Comparison of ENCODE assay signal across 28 mouse cellular contexts in genomic region chr7:45173772-45174171, GRCm38 (mm10). TPM values are rescaled to one million over a fixed set of nuclear protein-coding genes. Genes with fewer than 3 reads are reported as not detected.
DNase-seq lines count a peak whose midpoint lies in the region; ATAC-seq and TF ChIP-seq lines count a peak whose summit lies in the region.
"Not testable (repeated sequence)": the region's sequence is repeated elsewhere in the genome, so short reads cannot be mapped to it uniquely, and the experiment has no call there.
"Had no signal": no experiment of that assay in that cellular context is flagged by ENCODE, and none has a peak within 500 bp of the region (broad histone marks: within the 10 kb centered on the region; RNA-seq: fewer than 3 reads in every experiment).

No protein-coding gene starts in this region.

- not testable (repeated sequence) for H3K4me3 ChIP-seq in ES-Bruce4 (ENCODE audit: low read depth, low read length); forebrain, postnatal 0 days (ENCODE audit: low read depth, low read length); intestine, postnatal 0 days (ENCODE audit: low read depth, low read length); liver, embryonic 14.5 days (ENCODE audit: insufficient read depth in 1 of 2, low read depth in 2 of 2, low read length in 2 of 2); midbrain, postnatal 0 days (ENCODE audit: low read depth, low read length)

- TF ChIP-seq EP300 in ES-Bruce4 (IDR thresholded peaks at IDR 0.05; ENCODE audit: insufficient read depth, low read depth, low read length); liver, embryonic 14.5 days (IDR thresholded peaks at IDR 0.05; ENCODE audit: low read depth): not testable (repeated sequence)

- not testable (repeated sequence) for H3K9ac ChIP-seq in ES-Bruce4 (ENCODE audit: low read depth, poor library complexity, severe bottlenecking); forebrain, postnatal 0 days; intestine, postnatal 0 days (ENCODE audit: low read depth, low read length); liver, embryonic 14.5 days (replicated peaks); midbrain, postnatal 0 days (replicated peaks; ENCODE audit: low read length, poor library complexity, severe bottlenecking)

- H3K27ac ChIP-seq in ES-Bruce4 (ENCODE audit: insufficient read depth, low read length); forebrain, postnatal 0 days (ENCODE audit: low read depth, low read length); intestine, postnatal 0 days (ENCODE audit: low read depth, low read length); liver, embryonic 14.5 days; midbrain, postnatal 0 days (ENCODE audit: low read depth, low read length): not testable (repeated sequence)

- H3K4me2 ChIP-seq in forebrain, postnatal 0 days (ENCODE audit: low read depth); intestine, postnatal 0 days (replicated peaks; ENCODE audit: low read depth); liver, embryonic 14.5 days (ENCODE audit: low read depth); midbrain, postnatal 0 days (ENCODE audit: low read depth, low read length, poor library complexity, severe bottlenecking): not testable (repeated sequence)

- H3K9me3 ChIP-seq in ES-Bruce4 (replicated peaks; ENCODE audit: control insufficient read depth, insufficient read depth, low read length, poor library complexity, severe bottlenecking); forebrain, postnatal 0 days (ENCODE audit: low read length); intestine, postnatal 0 days (ENCODE audit: control insufficient read depth); liver, embryonic 14.5 days (ENCODE audit: control insufficient read depth, low read length); midbrain, postnatal 0 days (ENCODE audit: low read length): not testable (repeated sequence)

- DNase-seq in 416B (ENCODE audit: low read depth) = peak; percentile 70
- DNase-seq in ZHBTc4 (ENCODE audit: low read depth, low spot score) = peak; percentile 78
- DNase-seq in forebrain, postnatal 0 days; liver, embryonic 14.5 days (ENCODE audit: low read depth in 3 of 3, low spot score in 3 of 3); midbrain, postnatal 0 days (ENCODE audit: low spot score): not testable (repeated sequence)
- DNase-seq in thymus, postnatal 0 days (ENCODE audit: low spot score) = peak; percentile 54

- not testable (repeated sequence) for H3K27me3 ChIP-seq in ES-Bruce4 (ENCODE audit: control insufficient read depth, insufficient read depth, low read length, poor library complexity, severe bottlenecking)
- H3K27me3 ChIP-seq in forebrain, postnatal 0 days (ENCODE audit: insufficient read depth, low read length) = peaks cover 45% of the 10 kb centered on the region
- peaks cover 69% of the 10 kb centered on the region for H3K27me3 ChIP-seq in intestine, postnatal 0 days (replicated peaks; ENCODE audit: control insufficient read depth, insufficient read depth, low read length)
- peaks cover 59% of the 10 kb centered on the region for H3K27me3 ChIP-seq in liver, embryonic 14.5 days (ENCODE audit: control insufficient read depth, insufficient read depth, low read length)
- peaks cover 58% of the 10 kb centered on the region for H3K27me3 ChIP-seq in midbrain, postnatal 0 days (ENCODE audit: insufficient read depth, low read length)

- 58% methylated on average over 1 of the region's 1 CpGs for WGBS in forebrain, postnatal 0 days
- WGBS in intestine, postnatal 0 days = 41% methylated on average over 1 of the region's 1 CpGs
- 46% methylated on average over 1 of the region's 1 CpGs for WGBS in liver, embryonic 14.5 days (ENCODE audit: insufficient replicate concordance)
- WGBS in midbrain, postnatal 0 days = 67% methylated on average over 1 of the region's 1 CpGs

- peak; percentile 17 for TF ChIP-seq CTCF in ES-Bruce4 (IDR thresholded peaks at IDR 0.05; ENCODE audit: low read depth, low read length)
- TF ChIP-seq CTCF in forebrain, postnatal 0 days (IDR thresholded peaks at IDR 0.05; ENCODE audit: low read depth) = peak; percentile 61
- TF ChIP-seq CTCF in intestine, postnatal 0 days (IDR thresholded peaks at IDR 0.05; ENCODE audit: low read depth) = peak; percentile 60
- peak; percentile 60 for TF ChIP-seq CTCF in liver, embryonic 14.5 days (IDR thresholded peaks at IDR 0.05; ENCODE audit: low read depth)
- peak; percentile 60 for TF ChIP-seq CTCF in midbrain, postnatal 0 days (IDR thresholded peaks at IDR 0.05)

- not testable (repeated sequence) for TF ChIP-seq POLR2A in ES-Bruce4 (IDR thresholded peaks at IDR 0.05; ENCODE audit: insufficient read depth, low read length)

- not testable (repeated sequence) for H3K36me3 ChIP-seq in ES-Bruce4 (ENCODE audit: control insufficient read depth, insufficient read depth, low read length, poor library complexity, severe bottlenecking); forebrain, postnatal 0 days (ENCODE audit: insufficient read depth); intestine, postnatal 0 days (ENCODE audit: control insufficient read depth, insufficient read depth); liver, embryonic 14.5 days (replicated peaks; ENCODE audit: control insufficient read depth, insufficient read depth, low read depth); midbrain, postnatal 0 days (ENCODE audit: insufficient read depth, low read length)

- ATAC-seq in forebrain, postnatal 0 days; intestine, postnatal 0 days; liver, embryonic 14.5 days (ENCODE audit: insufficient read depth); midbrain, postnatal 0 days (ENCODE audit: low FRiP score): not testable (repeated sequence)

- H3K4me1 ChIP-seq in ES-Bruce4 (ENCODE audit: control insufficient read depth, insufficient read depth, low read length); forebrain, postnatal 0 days (ENCODE audit: insufficient read depth); intestine, postnatal 0 days (replicated peaks; ENCODE audit: control insufficient read depth, insufficient read depth, low read length); liver, embryonic 14.5 days (replicated peaks; ENCODE audit: control insufficient read depth in 2 of 2, insufficient read depth in 2 of 2, low read length in 1 of 2); midbrain, postnatal 0 days (ENCODE audit: insufficient read depth, low read length): not testable (repeated sequence)

RNA-seq across cellular contexts. Expression of gene Gfy, which starts 5.6 kb away (rescaled TPM):
- polyA plus RNA-seq in ES-Bruce4 (2011; ENCODE audit: insufficient read depth, insufficient read length, low read depth, missing spikeins) = 0.68 and 1.2 TPM in 2 replicates
- not detected in 2 replicates for total RNA-seq in forebrain, postnatal 0 days (2014; rRNA removed)
- polyA plus RNA-seq in forebrain, postnatal 0 days (2015; fragmentation: Nextera tagmentation; extraction: Ambion mirVana) = 0.21 TPM in 1 of 2 replicates, not detected in the other
- polyA plus RNA-seq in intestine, postnatal 0 days (2015; fragmentation: Nextera tagmentation; extraction: Ambion mirVana) = not detected in 2 replicates
- 0.02 TPM in 1 of 2 replicates, not detected in the other for polyA plus RNA-seq in liver, embryonic 14.5 days (2012; rRNA removed)
- polyA plus RNA-seq in liver, embryonic 14.5 days (2014; fragmentation: Nextera tagmentation; extraction: Ambion mirVana) = not detected in 2 replicates
- not detected in 2 replicates for total RNA-seq in midbrain, postnatal 0 days (2014; rRNA removed)
- polyA plus RNA-seq in midbrain, postnatal 0 days (2015; fragmentation: Nextera tagmentation; extraction: Ambion mirVana) = 0.11 and 0.51 TPM in 2 replicates
- not detected in 2 replicates for polyA plus RNA-seq in thymus, postnatal 0 days (2015; fragmentation: Nextera tagmentation; extraction: Ambion mirVana)
- total RNA-seq: adrenal gland, adult 18-20 months; adrenal gland, postnatal 36 days; gastrocnemius, postnatal 36 days; heart, adult 8-10 months; heart, postnatal 36 days had no signal
- polyA plus RNA-seq: G1E; heart, embryonic 14.5 days; hindbrain, embryonic 13.5 days; intestine, embryonic 14.5 days; limb, embryonic 12.5 days; liver, embryonic 12.5 days; lung, embryonic 15.5 days; midbrain, embryonic 10.5 days; midbrain, embryonic 16.5 days; neural tube, embryonic 15.5 days had no signal

RNA-seq across cellular contexts. Expression of gene Pth2, which starts 7.0 kb away (rescaled TPM):
- not detected in 2 replicates for polyA plus RNA-seq in ES-Bruce4 (2011; ENCODE audit: insufficient read depth, insufficient read length, low read depth, missing spikeins)
- total RNA-seq in forebrain, postnatal 0 days (2014; rRNA removed) = not detected in 2 replicates
- polyA plus RNA-seq in forebrain, postnatal 0 days (2015; fragmentation: Nextera tagmentation; extraction: Ambion mirVana) = 0.34 and 0.48 TPM in 2 replicates
- not detected in 2 replicates for polyA plus RNA-seq in intestine, postnatal 0 days (2015; fragmentation: Nextera tagmentation; extraction: Ambion mirVana)
- polyA plus RNA-seq in liver, embryonic 14.5 days (2012; rRNA removed) = not detected in 2 replicates
- polyA plus RNA-seq in liver, embryonic 14.5 days (2014; fragmentation: Nextera tagmentation; extraction: Ambion mirVana) = not detected in 2 replicates
- total RNA-seq in midbrain, postnatal 0 days (2014; rRNA removed) = not detected in 2 replicates
- 0.93 and 1.3 TPM in 2 replicates for polyA plus RNA-seq in midbrain, postnatal 0 days (2015; fragmentation: Nextera tagmentation; extraction: Ambion mirVana)
- not detected in 2 replicates for polyA plus RNA-seq in thymus, postnatal 0 days (2015; fragmentation: Nextera tagmentation; extraction: Ambion mirVana)
- total RNA-seq: adrenal gland, adult 18-20 months; adrenal gland, postnatal 36 days; G1E; gastrocnemius, postnatal 36 days; heart, adult 8-10 months; heart, postnatal 36 days; layer of hippocampus, adult 8-10 months; layer of hippocampus, postnatal 36 days; left cerebral cortex, postnatal 14 days had no signal
- polyA plus RNA-seq: embryonic facial prominence, embryonic 12.5 days; forebrain, embryonic 11.5 days; G1E; intestine, embryonic 14.5 days; limb, embryonic 12.5 days; liver, embryonic 12.5 days; lung, embryonic 15.5 days; midbrain, embryonic 10.5 days; neural tube, embryonic 15.5 days had no signal

RNA-seq across cellular contexts. Expression of gene Slc17a7, which starts 10.0 kb away (rescaled TPM):
- 0.94 and 1.6 TPM in 2 replicates for polyA plus RNA-seq in ES-Bruce4 (2011; ENCODE audit: insufficient read depth, insufficient read length, low read depth, missing spikeins)
- 71.4 and 87.5 TPM in 2 replicates for total RNA-seq in forebrain, postnatal 0 days (2014; rRNA removed)
- polyA plus RNA-seq in forebrain, postnatal 0 days (2015; fragmentation: Nextera tagmentation; extraction: Ambion mirVana) = 47.6 and 50.3 TPM in 2 replicates
- polyA plus RNA-seq in intestine, postnatal 0 days (2015; fragmentation: Nextera tagmentation; extraction: Ambion mirVana) = not detected in 2 replicates
- 0.01 TPM in 2 replicates for polyA plus RNA-seq in liver, embryonic 14.5 days (2012; rRNA removed)
- polyA plus RNA-seq in liver, embryonic 14.5 days (2014; fragmentation: Nextera tagmentation; extraction: Ambion mirVana) = not detected in 2 replicates
- 1.9 and 2.5 TPM in 2 replicates for total RNA-seq in midbrain, postnatal 0 days (2014; rRNA removed)
- polyA plus RNA-seq in midbrain, postnatal 0 days (2015; fragmentation: Nextera tagmentation; extraction: Ambion mirVana) = 0.95 and 0.96 TPM in 2 replicates
- polyA plus RNA-seq in thymus, postnatal 0 days (2015; fragmentation: Nextera tagmentation; extraction: Ambion mirVana) = 0.06 TPM in 1 of 2 replicates, not detected in the other
- polyA plus RNA-seq: liver, embryonic 12.5 days had no signal

RNA-seq across cellular contexts. Expression of gene Aldh16a1, which starts 19.4 kb away (rescaled TPM):
- polyA plus RNA-seq in ES-Bruce4 (2011; ENCODE audit: insufficient read depth, insufficient read length, low read depth, missing spikeins) = 36.9 and 44.2 TPM in 2 replicates
- 10.2 and 14.2 TPM in 2 replicates for total RNA-seq in forebrain, postnatal 0 days (2014; rRNA removed)
- polyA plus RNA-seq in forebrain, postnatal 0 days (2015; fragmentation: Nextera tagmentation; extraction: Ambion mirVana) = 13.3 TPM in 2 replicates
- polyA plus RNA-seq in intestine, postnatal 0 days (2015; fragmentation: Nextera tagmentation; extraction: Ambion mirVana) = 86.8 and 102 TPM in 2 replicates
- 17.9 and 19.8 TPM in 2 replicates for polyA plus RNA-seq in liver, embryonic 14.5 days (2012; rRNA removed)
- polyA plus RNA-seq in liver, embryonic 14.5 days (2014; fragmentation: Nextera tagmentation; extraction: Ambion mirVana) = 20.9 and 23.1 TPM in 2 replicates
- total RNA-seq in midbrain, postnatal 0 days (2014; rRNA removed) = 18.9 and 22.0 TPM in 2 replicates
- polyA plus RNA-seq in midbrain, postnatal 0 days (2015; fragmentation: Nextera tagmentation; extraction: Ambion mirVana) = 12.9 and 15.2 TPM in 2 replicates
- 41.6 and 43.3 TPM in 2 replicates for polyA plus RNA-seq in thymus, postnatal 0 days (2015; fragmentation: Nextera tagmentation; extraction: Ambion mirVana)

RNA-seq across cellular contexts. Expression of gene Pih1d1, which starts 19.7 kb away (rescaled TPM):
- polyA plus RNA-seq in ES-Bruce4 (2011; ENCODE audit: insufficient read depth, insufficient read length, low read depth, missing spikeins) = 38.5 and 43.6 TPM in 2 replicates
- 112 and 117 TPM in 2 replicates for total RNA-seq in forebrain, postnatal 0 days (2014; rRNA removed)
- 74.3 and 80.4 TPM in 2 replicates for polyA plus RNA-seq in forebrain, postnatal 0 days (2015; fragmentation: Nextera tagmentation; extraction: Ambion mirVana)
- polyA plus RNA-seq in intestine, postnatal 0 days (2015; fragmentation: Nextera tagmentation; extraction: Ambion mirVana) = 63.6 and 64.7 TPM in 2 replicates
- 38.3 and 43.3 TPM in 2 replicates for polyA plus RNA-seq in liver, embryonic 14.5 days (2012; rRNA removed)
- polyA plus RNA-seq in liver, embryonic 14.5 days (2014; fragmentation: Nextera tagmentation; extraction: Ambion mirVana) = 44.3 and 45.8 TPM in 2 replicates
- 104 and 124 TPM in 2 replicates for total RNA-seq in midbrain, postnatal 0 days (2014; rRNA removed)
- polyA plus RNA-seq in midbrain, postnatal 0 days (2015; fragmentation: Nextera tagmentation; extraction: Ambion mirVana) = 77.1 and 81.6 TPM in 2 replicates
- 88.2 and 93.1 TPM in 2 replicates for polyA plus RNA-seq in thymus, postnatal 0 days (2015; fragmentation: Nextera tagmentation; extraction: Ambion mirVana)

Comparison
In these comparisons a context has a peak if more than half of its experiments do, and no peak if none do; other contexts are left out.
1. RNA of gene Slc17a7, which starts 10.0 kb away (polyA plus RNA-seq): 47.6 to 50.3 TPM in forebrain, postnatal 0 days; 0.94 to 1.6 TPM in ES-Bruce4, 0.95 to 0.96 TPM in midbrain, postnatal 0 days, not detected in intestine, postnatal 0 days, 0.06 TPM in thymus, postnatal 0 days and 0.01 TPM in liver, embryonic 14.5 days; every median in the first group is over 10 times any median in the second.
2. Peak in every context shown above with its lines, with median percentiles within 50 percentile points of each other: CTCF ChIP-seq.